Mouse (Mus musculus): ENCODE data around the gene Cx3cr1.

GRCm38 (mm10) chr9:119964206-119964605 lies 105.5 kb downstream of the Cx3cr1 start:
- TF ChIP-seq POLR2A (IDR thresholded peaks at IDR 0.05; ENCODE audit: borderline replicate concordance, extremely low read depth, low read depth, low read length) = 0 out of 2 replicates have a peak, but pooled peaks have one; percentile 26
- no peak for TF ChIP-seq CTCF (IDR thresholded peaks at IDR 0.05; ENCODE audit: insufficient read depth, low read length)

Data from lung, adult 2 months (tissue).